Mouse (Mus musculus) testis, postnatal 10 days (tissue): ENCODE data around the gene H2-Q1.
A peak's percentile ranks its signal among the peaks of the same experiment; 100 is the strongest.
"Not testable (repeated sequence)": the region's sequence is repeated elsewhere in the genome, so short reads cannot be mapped to it uniquely, and the experiment has no call there.

Experiments used
- DNase-seq: peaks from one replicate; pipeline ENCODE4 v3.0.0; 2021; ENCODE audit warnings: low spot score

The H2-Q1 gene

GRCm38 (mm10) chr17:35320327-35321081 lies at the start of gene H2-Q1:
H2-Q1 (plus strand) TSS chr17:35320405.
- DNase-seq, result no peak

GRCm38 (mm10) chr17:35272249-35272648 lies 48.0 kb upstream of the H2-Q1 start:
- DNase-seq, result no peak

GRCm38 (mm10) chr17:35274770-35275169 lies 45.4 kb upstream of the H2-Q1 start:
- peak; percentile 95 for DNase-seq

- no peak for DNase-seq
These were observed 43.8 kb upstream of the H2-Q1 start for GRCm38 (mm10) chr17:35276304-35276864.

- no peak for DNase-seq
These were observed 42.2 kb upstream of the H2-Q1 start for GRCm38 (mm10) chr17:35278049-35278448.

GRCm38 (mm10) chr17:35278957-35279688 lies 41.1 kb upstream of the H2-Q1 start:
- no peak for DNase-seq

GRCm38 (mm10) chr17:35280276-35280675 lies 39.9 kb upstream of the H2-Q1 start:
- no peak for DNase-seq

- no peak for DNase-seq
These were observed 34.8 kb upstream of the H2-Q1 start for GRCm38 (mm10) chr17:35285431-35285830.

- DNase-seq, result peak; percentile 84
These were observed 24.4 kb upstream of the H2-Q1 start for GRCm38 (mm10) chr17:35295796-35296195.

GRCm38 (mm10) chr17:35300261-35300945 lies 19.8 kb upstream of the H2-Q1 start:
- peak; percentile 59 for DNase-seq

GRCm38 (mm10) chr17:35301645-35302258 lies 18.5 kb upstream of the H2-Q1 start:
- peak; percentile 99 for DNase-seq

GRCm38 (mm10) chr17:35303271-35303670 lies 16.9 kb upstream of the H2-Q1 start:
- no peak for DNase-seq

- DNase-seq, result no peak
These were observed 16.4 kb upstream of the H2-Q1 start for GRCm38 (mm10) chr17:35303756-35304350.

- no peak for DNase-seq
These were observed 15.7 kb upstream of the H2-Q1 start for GRCm38 (mm10) chr17:35304478-35304877.

- DNase-seq, result not testable (repeated sequence)
These were observed 15.3 kb upstream of the H2-Q1 start for GRCm38 (mm10) chr17:35304921-35305320.

- no peak for DNase-seq
These were observed 1.5 kb upstream of the H2-Q1 start for GRCm38 (mm10) chr17:35318671-35319070.

GRCm38 (mm10) chr17:35325124-35325523 lies 4.9 kb downstream of the H2-Q1 start:
- DNase-seq, result not testable (repeated sequence)

GRCm38 (mm10) chr17:35326000-35326399 lies 5.8 kb downstream of the H2-Q1 start:
- DNase-seq, result not testable (repeated sequence)

- DNase-seq, result not testable (repeated sequence)
These were observed 9.5 kb downstream of the H2-Q1 start for GRCm38 (mm10) chr17:35329714-35330113.

- DNase-seq, result not testable (repeated sequence)
These were observed 11.3 kb downstream of the H2-Q1 start for GRCm38 (mm10) chr17:35331546-35331945.

- DNase-seq, result peak; percentile 45
These were observed 22.0 kb downstream of the H2-Q1 start, which contains the start of gene H2-Q2 for GRCm38 (mm10) chr17:35342071-35342671. H2-Q2 (plus strand) TSS chr17:35342242.
